Comparison of ENCODE assay signal across 24 mouse cellular contexts in genomic region chr1:40824936-40825335, GRCm38 (mm10). TPM values are rescaled to one million over a fixed set of nuclear protein-coding genes. Genes with fewer than 3 reads are reported as not detected.
"Had no signal": no experiment of that assay in that cellular context is flagged by ENCODE, and none has a peak within 500 bp of the region (broad histone marks: within the 10 kb centered on the region; RNA-seq: fewer than 3 reads in every experiment).

No protein-coding gene starts in this region.

- H3K4me2 ChIP-seq: limb, embryonic 12.5 days; liver, embryonic 13.5 days; midbrain, embryonic 11.5 days; midbrain, embryonic 15.5 days; neural tube, embryonic 12.5 days; neural tube, embryonic 15.5 days had no signal

- H3K9me3 ChIP-seq: limb, embryonic 12.5 days; liver, embryonic 13.5 days; midbrain, embryonic 15.5 days; neural tube, embryonic 12.5 days; neural tube, embryonic 15.5 days had no signal

- DNase-seq: kidney, postnatal 25 days; layer of hippocampus, adult 9-11 months; liver; liver, embryonic 13.5 days; lung, adult 2 months; lung, postnatal 14 days; lung, postnatal 4 days; right cerebral cortex, adult 18-20 months; right cerebral cortex, postnatal 14 days; right cerebral cortex, postnatal 4 days; thymus, adult 2 months; thymus, postnatal 14 days; thymus, postnatal 4 days had no signal

- H3K4me3 ChIP-seq: layer of hippocampus, adult 2 months; limb, embryonic 12.5 days; liver, embryonic 13.5 days; midbrain, embryonic 15.5 days; neural tube, embryonic 12.5 days; neural tube, embryonic 15.5 days had no signal

- H3K9ac ChIP-seq: limb, embryonic 12.5 days; liver, embryonic 13.5 days; midbrain, embryonic 15.5 days; neural tube, embryonic 12.5 days; neural tube, embryonic 15.5 days had no signal

- H3K27me3 ChIP-seq: liver, embryonic 13.5 days; midbrain, embryonic 15.5 days; neural tube, embryonic 12.5 days; neural tube, embryonic 15.5 days had no signal

- H3K4me1 ChIP-seq: liver, embryonic 13.5 days; midbrain, embryonic 15.5 days; neural tube, embryonic 12.5 days; neural tube, embryonic 15.5 days had no signal

- H3K27ac ChIP-seq: kidney, postnatal 0 days; layer of hippocampus, adult 2 months; limb, embryonic 12.5 days; liver, embryonic 13.5 days; midbrain, embryonic 15.5 days; neural tube, embryonic 12.5 days; neural tube, embryonic 15.5 days; stomach, postnatal 0 days had no signal

- H3K36me3 ChIP-seq: limb, embryonic 12.5 days; liver, embryonic 13.5 days; midbrain, embryonic 15.5 days; neural tube, embryonic 12.5 days; neural tube, embryonic 15.5 days had no signal

- ATAC-seq: midbrain, embryonic 15.5 days had no signal

RNA-seq across cellular contexts. Expression of gene Tmem182, which starts 19.5 kb away (rescaled TPM):
- total RNA-seq: megakaryocyte progenitor cell, adult 5-6 weeks; megakaryocyte-erythroid progenitor cell, adult 5-6 weeks had no signal
- polyA plus RNA-seq: midbrain, embryonic 11.5 days; stomach, embryonic 14.5 days had no signal
